In genomic region chr15:99369391-99370171, GRCm38 (mm10) we compare ENCODE assay signal across 8 mouse cellular contexts. TPM values are rescaled to one million over a fixed set of nuclear protein-coding genes. Genes with fewer than 3 reads are reported as not detected.
DNase-seq lines count a peak whose midpoint lies in the region; ATAC-seq and TF ChIP-seq lines count a peak whose summit lies in the region.

No protein-coding gene starts in this region.

- no peak for TF ChIP-seq CTCF in E14TG2a.4 (conservative IDR thresholded peaks at IDR 0.05; ENCODE audit: low read length)
- no peak for TF ChIP-seq CTCF in lung, embryonic 14.5 days (IDR thresholded peaks at IDR 0.05; ENCODE audit: low read depth)
- no peak for TF ChIP-seq CTCF in stomach, postnatal 0 days (IDR thresholded peaks at IDR 0.05; ENCODE audit: low read depth)

- no peaks in the 10 kb centered on the region for H3K9me3 ChIP-seq in E14TG2a.4 (ENCODE audit: low read length)
- H3K9me3 ChIP-seq in forebrain, embryonic 12.5 days: no peaks in the 10 kb centered on the region
- no peaks in the 10 kb centered on the region for H3K9me3 ChIP-seq in hindbrain, embryonic 16.5 days (ENCODE audit: control insufficient read depth, low read length)
- H3K9me3 ChIP-seq in lung, embryonic 14.5 days (ENCODE audit: low read depth, low read length): no peaks in the 10 kb centered on the region
- no peaks in the 10 kb centered on the region for H3K9me3 ChIP-seq in stomach, postnatal 0 days (ENCODE audit: control insufficient read depth, low read length)

- H3K4me2 ChIP-seq in forebrain, embryonic 12.5 days: peak overlapping the region; percentile 75
- H3K4me2 ChIP-seq in hindbrain, embryonic 16.5 days (ENCODE audit: low read length): peak overlapping the region; percentile 74
- peak overlapping the region; percentile 64 for H3K4me2 ChIP-seq in lung, embryonic 14.5 days
- peak overlapping the region; percentile 89 for H3K4me2 ChIP-seq in stomach, postnatal 0 days (replicated peaks; ENCODE audit: low read depth)

- DNase-seq in adrenal gland, adult 18-20 months (ENCODE audit: low spot score in 2 of 2): peak; percentile 26 to 46
- DNase-seq in adrenal gland, postnatal 4 days (ENCODE audit: low spot score in 2 of 2): no peak
- peak; percentile 73 for DNase-seq in lung, embryonic 14.5 days
- no peak for DNase-seq in stomach, postnatal 0 days (ENCODE audit: low spot score)
- no peak for DNase-seq in left cerebral cortex, adult 18-20 months (ENCODE audit: low spot score in 2 of 2)

- 3% methylated on average over 27 of the region's 39 CpGs for WGBS in forebrain, embryonic 12.5 days
- WGBS in hindbrain, embryonic 16.5 days: 3% methylated on average over 29 of the region's 39 CpGs
- 2% methylated on average over 33 of the region's 39 CpGs for WGBS in lung, embryonic 14.5 days
- WGBS in stomach, postnatal 0 days: 1% methylated on average over 36 of the region's 39 CpGs

- H3K4me1 ChIP-seq in E14TG2a.4 (replicated peaks; ENCODE audit: low read depth, low read length): peaks cover 29% of the 10 kb centered on the region
- peaks cover 18% of the 10 kb centered on the region for H3K4me1 ChIP-seq in forebrain, embryonic 12.5 days
- H3K4me1 ChIP-seq in hindbrain, embryonic 16.5 days (ENCODE audit: control insufficient read depth, insufficient read depth, low read depth, low read length): peaks cover 14% of the 10 kb centered on the region
- 0 out of 2 replicates have a peak, but pooled peaks cover 2% of the 10 kb centered on the region for H3K4me1 ChIP-seq in lung, embryonic 14.5 days (ENCODE audit: insufficient read depth)
- 0 out of 2 replicates have a peak, but pooled peaks cover 3% of the 10 kb centered on the region for H3K4me1 ChIP-seq in stomach, postnatal 0 days (replicated peaks; ENCODE audit: control insufficient read depth, insufficient read depth)

- TF ChIP-seq EP300 in stomach, postnatal 0 days (optimal IDR thresholded peaks at IDR 0.05): no peak

- H3K27me3 ChIP-seq in E14TG2a.4 (ENCODE audit: insufficient read depth, low read length): peaks cover 33% of the 10 kb centered on the region
- peaks cover 5% of the 10 kb centered on the region for H3K27me3 ChIP-seq in forebrain, embryonic 12.5 days
- no peaks in the 10 kb centered on the region for H3K27me3 ChIP-seq in hindbrain, embryonic 16.5 days (replicated peaks; ENCODE audit: control insufficient read depth, insufficient read depth, low read length)
- H3K27me3 ChIP-seq in lung, embryonic 14.5 days (ENCODE audit: insufficient read depth, low read length): no peaks in the 10 kb centered on the region
- H3K27me3 ChIP-seq in stomach, postnatal 0 days (ENCODE audit: control insufficient read depth, insufficient read depth, low read length): no peaks in the 10 kb centered on the region; the same call in 1 of the 2 replicates

- H3K36me3 ChIP-seq in E14TG2a.4 (ENCODE audit: insufficient read depth, low read length): no peaks in the 10 kb centered on the region
- H3K36me3 ChIP-seq in forebrain, embryonic 12.5 days (replicated peaks): no peaks in the 10 kb centered on the region
- no peaks in the 10 kb centered on the region for H3K36me3 ChIP-seq in hindbrain, embryonic 16.5 days (ENCODE audit: control insufficient read depth, insufficient read depth, low read length)
- H3K36me3 ChIP-seq in lung, embryonic 14.5 days (ENCODE audit: insufficient read depth): no peaks in the 10 kb centered on the region
- no peaks in the 10 kb centered on the region for H3K36me3 ChIP-seq in stomach, postnatal 0 days (ENCODE audit: control insufficient read depth, insufficient read depth, low read length)

- H3K27ac ChIP-seq in forebrain, embryonic 12.5 days: peak overlapping the region; percentile 90
- H3K27ac ChIP-seq in hindbrain, embryonic 16.5 days (ENCODE audit: low read depth, low read length): peak overlapping the region; percentile 61
- peak overlapping the region; percentile 90 for H3K27ac ChIP-seq in lung, embryonic 14.5 days (ENCODE audit: low read depth)
- H3K27ac ChIP-seq in stomach, postnatal 0 days (replicated peaks): peak overlapping the region; percentile 88

- peak overlapping the region; percentile 86 for H3K4me3 ChIP-seq in E14TG2a.4 (replicated peaks; ENCODE audit: low read length)
- peak overlapping the region; percentile 84 for H3K4me3 ChIP-seq in forebrain, embryonic 12.5 days (replicated peaks)
- peak overlapping the region; percentile 55 for H3K4me3 ChIP-seq in hindbrain, embryonic 16.5 days (ENCODE audit: low read length)
- peak overlapping the region; percentile 89 for H3K4me3 ChIP-seq in lung, embryonic 14.5 days (ENCODE audit: low read depth, low read length)
- H3K4me3 ChIP-seq in stomach, postnatal 0 days (ENCODE audit: low read depth, low read length): peak overlapping the region; percentile 73

- peak overlapping the region; percentile 85 for H3K9ac ChIP-seq in forebrain, embryonic 12.5 days
- peak overlapping the region; percentile 67 for H3K9ac ChIP-seq in hindbrain, embryonic 16.5 days (ENCODE audit: low read depth, low read length)
- peak overlapping the region; percentile 82 for H3K9ac ChIP-seq in lung, embryonic 14.5 days
- peak overlapping the region; percentile 80 for H3K9ac ChIP-seq in stomach, postnatal 0 days (ENCODE audit: low read length)

- peak; percentile 77 for ATAC-seq in forebrain, embryonic 12.5 days (ENCODE audit: low FRiP score)
- no peak for ATAC-seq in hindbrain, embryonic 16.5 days
- peak; percentile 69 for ATAC-seq in lung, embryonic 14.5 days (ENCODE audit: insufficient read depth)
- no peak; the same call in none of the 2 replicates for ATAC-seq in stomach, postnatal 0 days (ENCODE audit: low FRiP score, low TSS enrichment)

RNA-seq across cellular contexts. Expression of gene Fmnl3, which starts 0.7 kb away (rescaled TPM):
- total RNA-seq in adrenal gland, adult 18-20 months (2021): 10 to 100 TPM; 15.5 to 17.2 TPM
- 10 to 100 TPM; 41.0 to 45.6 TPM for total RNA-seq in adrenal gland, postnatal 4 days (2021)
- polyA plus RNA-seq in forebrain, embryonic 12.5 days (2016; fragmentation: Nextera tagmentation; extraction: Ambion mirVana): 12.1 and 14.1 TPM in 2 replicates
- 7.4 and 9.7 TPM in 2 replicates for polyA plus RNA-seq in hindbrain, embryonic 16.5 days (2015; fragmentation: Nextera tagmentation; extraction: Ambion mirVana)
- 31.7 and 33.5 TPM in 2 replicates for polyA plus RNA-seq in lung, embryonic 14.5 days (2014; fragmentation: Nextera tagmentation; extraction: Ambion mirVana)
- polyA plus RNA-seq in stomach, postnatal 0 days (2015; fragmentation: Nextera tagmentation; extraction: Ambion mirVana): 8.0 and 8.6 TPM in 2 replicates
- 1 to 10 TPM; 8.5 to 9.6 TPM for total RNA-seq in left cerebral cortex, adult 18-20 months (2021)

RNA-seq across cellular contexts. Expression of gene Tmbim6, which starts 23.1 kb away (rescaled TPM):
- total RNA-seq in adrenal gland, adult 18-20 months (2021): 100 to 1,000 TPM; 536 to 790 TPM
- 100 to 1,000 TPM; 520 to 533 TPM for total RNA-seq in adrenal gland, postnatal 4 days (2021)
- polyA plus RNA-seq in forebrain, embryonic 12.5 days (2016; fragmentation: Nextera tagmentation; extraction: Ambion mirVana): 252 and 256 TPM in 2 replicates
- polyA plus RNA-seq in hindbrain, embryonic 16.5 days (2015; fragmentation: Nextera tagmentation; extraction: Ambion mirVana): 346 and 350 TPM in 2 replicates
- 327 and 339 TPM in 2 replicates for polyA plus RNA-seq in lung, embryonic 14.5 days (2014; fragmentation: Nextera tagmentation; extraction: Ambion mirVana)
- 469 and 479 TPM in 2 replicates for polyA plus RNA-seq in stomach, postnatal 0 days (2015; fragmentation: Nextera tagmentation; extraction: Ambion mirVana)
- total RNA-seq in left cerebral cortex, adult 18-20 months (2021): 100 to 1,000 TPM; 331 to 338 TPM

Comparison
In these comparisons a context has a peak if more than half of its experiments do, and no peak if none do; other contexts are left out.
1. DNase-seq: peak in adrenal gland, adult 18-20 months (2 of 2) and lung, embryonic 14.5 days (single experiment); none in adrenal gland, postnatal 4 days (0 of 2), stomach, postnatal 0 days (single experiment) and left cerebral cortex, adult 18-20 months (0 of 2).
2. ATAC-seq: peak in forebrain, embryonic 12.5 days (single experiment) and lung, embryonic 14.5 days (single experiment); none in hindbrain, embryonic 16.5 days (single experiment) and stomach, postnatal 0 days (single experiment).
3. Peak in every context shown above with its lines, with median percentiles within 50 percentile points of each other: H3K4me3 ChIP-seq, H3K27ac ChIP-seq, H3K4me2 ChIP-seq and H3K9ac ChIP-seq.